Mouse (Mus musculus): ENCODE data around the gene Poglut1. TPM values are rescaled to one million over a fixed set of nuclear protein-coding genes. Genes with fewer than 3 reads are reported as not detected.

The Poglut1 gene
- polyA plus RNA-seq, 1 experiment: 27.8 TPM

DNA sequence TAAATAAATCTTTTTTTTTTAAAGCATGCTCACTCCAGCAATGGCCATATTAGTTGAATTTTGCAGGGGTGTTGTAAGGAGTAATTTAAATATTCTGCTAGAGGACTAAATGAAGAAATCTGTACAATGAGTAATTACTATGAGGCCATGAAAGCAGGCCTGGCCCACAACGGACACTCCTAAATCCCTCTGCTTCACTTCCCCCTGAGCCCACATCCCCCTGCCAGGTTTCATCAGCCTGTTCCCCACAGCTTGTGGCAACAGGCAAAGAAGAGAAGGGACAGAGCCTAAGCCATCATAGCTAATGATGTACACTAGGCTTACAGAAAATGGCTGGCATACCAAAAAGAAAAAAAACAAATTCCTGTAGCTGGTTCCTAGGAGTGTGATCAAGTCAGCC, 2.1 kb downstream of the Poglut1 start:
- peaks cover 7% of the 10 kb centered on the region; the same call in 1 of the 2 replicates for H3K4me1 ChIP-seq (ENCODE audit: control insufficient read depth, insufficient read depth, low read length)
- no peak for DNase-seq
- TF ChIP-seq CTCF (IDR thresholded peaks at IDR 0.05; ENCODE audit: insufficient read depth, low read length): no peak
- TF ChIP-seq POLR2A (IDR thresholded peaks at IDR 0.05; ENCODE audit: borderline replicate concordance, extremely low read depth, low read depth, low read length): no peak
- 92% methylated on average over 1 of the region's 1 CpGs for WGBS
- H3K4me3 ChIP-seq (replicated peaks; ENCODE audit: extremely low read depth, low read depth, low read length): no peak overlapping the region

DNA sequence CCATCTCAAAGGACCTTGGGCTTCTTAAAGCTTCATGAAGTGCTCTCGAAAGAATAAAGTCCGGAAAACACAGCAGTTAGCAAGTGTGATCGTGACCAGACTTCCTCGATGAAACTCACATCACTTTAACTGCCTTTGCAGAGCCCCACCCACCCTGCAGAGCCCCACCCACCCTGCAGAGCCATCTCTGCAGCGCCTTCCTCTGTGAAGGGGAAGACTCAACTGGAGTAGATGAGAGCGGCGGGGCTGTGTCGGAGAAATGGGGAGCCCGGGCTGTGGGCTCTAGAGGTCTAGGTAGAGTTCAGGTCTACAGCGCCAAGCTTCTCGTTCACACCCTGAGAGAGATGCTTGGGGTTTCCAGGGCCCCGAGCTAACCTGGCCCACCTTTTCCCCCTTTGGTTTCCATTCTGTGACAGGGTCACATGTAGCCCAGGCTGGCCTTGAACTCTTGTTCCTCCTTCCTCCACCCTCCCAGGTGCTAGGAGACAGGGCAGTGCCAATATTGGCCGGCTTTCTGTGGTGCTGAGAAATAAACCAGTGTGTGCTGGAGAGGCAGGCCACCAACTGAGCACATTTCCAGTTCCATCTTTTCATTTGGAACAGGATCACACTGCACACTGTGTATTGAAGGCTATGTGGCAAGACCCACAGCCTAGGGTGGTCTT, 11.2 kb downstream of the Poglut1 start:
- H3K4me1 ChIP-seq (ENCODE audit: control insufficient read depth, insufficient read depth, low read length): no peaks in the 10 kb centered on the region
- no peak for DNase-seq
- TF ChIP-seq CTCF (IDR thresholded peaks at IDR 0.05; ENCODE audit: insufficient read depth, low read length) (no peak), POLR2A (IDR thresholded peaks at IDR 0.05; ENCODE audit: borderline replicate concordance, extremely low read depth, low read depth, low read length) (no peak)
- H3K4me3 ChIP-seq (replicated peaks; ENCODE audit: extremely low read depth, low read depth, low read length): no peak overlapping the region
- WGBS: 78% methylated on average over 11 of the region's 13 CpGs

DNA sequence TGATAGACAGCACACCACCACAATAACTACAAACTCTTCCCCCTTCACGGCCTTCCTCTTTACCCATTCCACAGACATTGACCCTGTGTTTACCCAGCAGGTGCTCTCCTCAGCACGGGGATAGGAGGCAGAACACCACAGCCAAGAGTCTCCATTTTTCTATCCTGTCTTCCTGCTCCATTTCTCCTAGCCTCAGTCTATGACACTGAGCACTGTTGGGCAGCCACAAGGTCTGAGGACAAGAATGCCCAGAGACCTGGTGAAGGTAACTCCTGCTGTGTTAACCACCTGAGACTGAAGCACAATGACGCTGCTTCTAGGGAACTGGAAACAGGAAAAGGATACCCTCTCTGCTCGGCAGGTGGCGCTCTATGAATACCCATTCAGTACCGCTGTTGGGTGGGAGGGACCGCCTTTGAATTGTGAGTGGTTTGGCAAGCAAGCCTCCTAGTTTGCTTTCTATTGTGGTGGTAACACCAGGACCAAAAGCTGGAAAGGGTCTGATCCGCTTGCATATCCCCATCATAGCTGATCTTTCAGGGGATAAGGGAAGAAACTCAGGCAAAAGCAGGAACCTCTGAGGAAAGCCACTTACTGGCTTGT, 13.4 kb downstream of the Poglut1 start:
- 30% methylated on average over 8 of the region's 8 CpGs for WGBS
- TF ChIP-seq CTCF (IDR thresholded peaks at IDR 0.05; ENCODE audit: insufficient read depth, low read length) (peak; percentile 82), POLR2A (IDR thresholded peaks at IDR 0.05; ENCODE audit: borderline replicate concordance, extremely low read depth, low read depth, low read length) (no peak)
- Histone ChIP-seq H3K4me1 (ENCODE audit: control insufficient read depth, insufficient read depth, low read length) (no peaks in the 10 kb centered on the region), H3K4me3 (replicated peaks; ENCODE audit: extremely low read depth, low read depth, low read length) (no peak overlapping the region)
- peak; percentile 80 for DNase-seq

DNA sequence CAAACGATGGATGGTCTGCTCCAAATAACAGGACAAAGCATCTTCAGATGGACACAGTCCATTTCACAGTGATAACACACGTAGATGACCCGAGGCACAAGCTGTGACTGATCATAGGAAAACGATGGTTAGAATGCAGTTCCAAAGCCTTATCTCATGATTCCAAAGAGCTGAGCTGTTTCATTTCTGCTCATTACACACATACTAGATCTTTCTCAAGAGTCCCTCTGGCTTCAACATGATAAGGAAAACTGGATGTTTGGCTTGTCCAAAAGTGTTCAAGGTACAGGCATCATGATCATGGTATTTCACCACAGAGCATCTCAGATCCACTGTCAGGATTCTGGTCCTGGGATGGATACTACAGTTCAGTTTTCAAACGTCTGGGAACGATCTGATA, 23.8 kb downstream of the Poglut1 start:
- 82% methylated on average over 6 of the region's 6 CpGs for WGBS
- H3K4me1 ChIP-seq (ENCODE audit: control insufficient read depth, insufficient read depth, low read length): peaks cover 6% of the 10 kb centered on the region
- no peak for TF ChIP-seq POLR2A (IDR thresholded peaks at IDR 0.05; ENCODE audit: borderline replicate concordance, extremely low read depth, low read depth, low read length)
- TF ChIP-seq CTCF (IDR thresholded peaks at IDR 0.05; ENCODE audit: insufficient read depth, low read length): no peak
- no peak overlapping the region for H3K4me3 ChIP-seq (replicated peaks; ENCODE audit: extremely low read depth, low read depth, low read length)
- no peak for DNase-seq

DNA sequence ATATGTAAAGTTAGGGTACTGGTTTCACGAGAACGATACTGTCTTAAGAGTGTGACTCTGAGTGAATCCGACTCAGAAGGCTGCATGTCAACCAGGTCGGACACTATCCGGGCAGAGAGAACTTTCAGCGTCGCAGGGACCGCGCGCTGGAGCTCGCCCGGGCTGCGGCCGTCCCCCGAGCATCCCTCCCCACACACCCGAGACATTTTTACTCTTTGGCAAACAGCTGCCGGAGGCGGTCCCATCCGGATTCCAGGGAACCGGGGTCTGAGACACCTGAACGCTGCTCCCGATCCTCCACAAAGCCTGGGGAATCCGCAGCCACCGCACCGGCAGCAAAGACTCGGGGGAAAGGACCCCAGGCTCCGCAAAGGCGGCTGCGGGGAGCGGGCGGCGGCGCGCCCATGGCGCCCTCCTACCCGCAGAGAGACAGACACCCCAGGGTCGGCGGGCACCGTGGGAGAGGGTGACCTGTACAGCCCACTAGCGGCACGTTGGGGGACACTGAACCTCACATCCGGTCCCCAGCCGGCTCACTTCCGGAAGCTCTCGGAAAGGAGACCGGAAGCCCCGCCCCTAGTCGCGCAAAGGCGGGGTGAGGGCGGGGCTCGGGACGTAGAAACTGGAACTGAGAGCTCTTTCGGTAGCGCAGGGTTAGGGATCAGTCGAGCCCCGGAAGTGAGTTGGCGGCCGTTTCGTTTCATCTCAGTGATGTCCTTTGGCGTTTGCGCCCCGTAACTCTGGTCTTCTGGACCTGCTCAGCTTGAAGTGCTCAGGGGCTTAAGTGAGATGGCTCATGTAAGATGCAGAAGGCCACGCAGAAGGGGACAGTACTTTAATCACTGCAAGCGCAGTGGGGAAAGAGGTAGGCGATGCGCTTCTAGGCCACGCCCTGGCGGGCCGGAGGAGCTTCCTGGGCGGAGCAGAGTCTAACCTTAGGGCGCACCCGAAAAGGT, 27.7 kb downstream of the Poglut1 start, which contains the start of gene Timmdc1:
TSS of gene Timmdc1 (minus strand) at position 535 of the 956 bp plus-strand sequence.
- DNase-seq: peak; percentile 93
- Histone ChIP-seq H3K4me3 (replicated peaks; ENCODE audit: extremely low read depth, low read depth, low read length) (peak within 1 kb of the TSS; percentile 98), H3K4me1 (ENCODE audit: control insufficient read depth, insufficient read depth, low read length) (peaks cover 6% of the 10 kb centered on the region)
- no peak for TF ChIP-seq CTCF (IDR thresholded peaks at IDR 0.05; ENCODE audit: insufficient read depth, low read length)
- TF ChIP-seq POLR2A (IDR thresholded peaks at IDR 0.05; ENCODE audit: borderline replicate concordance, extremely low read depth, low read depth, low read length): peak; percentile 92; the same call in 1 of the 2 replicates
- WGBS: under 1% methylated on average over 73 of the region's 73 CpGs

DNA sequence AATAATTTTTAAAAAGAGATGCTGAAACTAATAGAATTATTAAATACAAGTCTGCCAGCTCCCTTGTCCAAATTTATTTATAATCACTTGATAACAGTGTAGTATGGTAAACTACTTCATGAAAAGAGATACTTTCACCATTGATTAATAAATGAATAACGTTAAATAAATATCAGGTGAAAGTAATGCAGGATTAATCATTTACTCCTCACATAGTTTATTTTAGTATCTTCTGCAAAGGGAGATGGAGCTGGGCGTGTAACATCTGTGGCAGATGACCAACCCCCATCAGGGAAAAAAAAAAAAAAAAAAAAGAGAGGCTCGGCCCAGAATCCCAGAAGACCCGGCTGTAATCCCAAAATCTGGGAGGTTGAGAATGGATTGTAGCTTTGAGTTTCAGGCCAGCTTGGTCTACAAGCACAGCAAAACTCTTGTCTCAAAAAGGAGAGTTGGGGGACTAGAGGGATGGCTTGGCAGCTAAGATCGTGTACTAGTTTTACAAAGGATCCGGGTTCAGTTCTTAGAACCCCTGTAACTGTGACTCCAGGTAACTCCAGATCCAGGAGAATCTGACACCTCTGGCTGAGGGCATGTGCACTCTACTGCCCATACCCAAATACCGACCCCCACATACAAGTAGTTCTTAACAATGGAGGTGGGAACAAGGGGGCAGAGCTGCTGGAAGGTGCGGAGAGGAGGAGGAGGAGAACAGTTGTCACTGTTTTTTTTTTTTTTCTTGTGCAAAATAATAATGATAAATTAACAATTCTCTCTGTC, 28.7 kb downstream of the Poglut1 start:
- Histone ChIP-seq H3K4me1 (ENCODE audit: control insufficient read depth, insufficient read depth, low read length) (peaks cover 6% of the 10 kb centered on the region), H3K4me3 (replicated peaks; ENCODE audit: extremely low read depth, low read depth, low read length) (no peak overlapping the region)
- 29% methylated on average over 8 of the region's 8 CpGs for WGBS
- no peak for TF ChIP-seq CTCF (IDR thresholded peaks at IDR 0.05; ENCODE audit: insufficient read depth, low read length)
- DNase-seq: no peak

DNA sequence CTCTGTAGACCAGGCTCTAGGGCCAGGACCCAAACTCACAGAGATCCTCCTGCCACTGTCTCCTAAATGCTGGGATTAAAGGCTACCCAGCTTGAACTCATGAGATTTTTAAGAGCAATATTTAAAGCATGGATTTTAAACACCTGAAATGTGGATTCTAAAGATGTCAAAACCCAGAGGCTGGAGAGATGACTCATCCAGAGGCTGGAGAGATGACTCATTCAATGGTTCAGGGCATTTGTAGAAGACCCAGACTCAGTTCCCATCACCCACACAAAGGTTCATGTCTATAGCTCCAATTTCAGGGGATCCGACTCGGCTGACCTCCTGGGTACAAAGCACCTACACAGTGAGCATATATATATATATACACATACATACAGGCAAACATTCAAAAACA, 30.9 kb downstream of the Poglut1 start:
- 96% methylated on average over 2 of the region's 2 CpGs for WGBS

DNA sequence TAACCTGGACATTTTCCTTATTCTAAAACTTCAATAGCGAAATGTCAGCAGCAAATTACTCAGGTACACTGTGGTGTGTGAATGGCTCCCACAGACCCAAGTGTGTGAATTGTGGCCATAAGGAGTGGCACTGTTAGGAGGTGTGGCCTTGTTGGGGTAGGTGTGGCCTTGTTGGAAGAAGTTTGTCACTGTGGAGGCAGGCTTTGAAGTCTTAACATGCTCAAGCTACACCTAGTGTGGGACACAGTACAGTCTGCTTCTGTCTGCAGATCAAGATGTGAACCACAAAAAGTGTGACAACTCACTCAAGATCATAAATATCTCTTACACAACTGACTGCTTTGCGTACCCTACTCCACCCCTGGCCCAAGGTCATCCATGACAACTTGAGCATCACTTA, 39.2 kb downstream of the Poglut1 start:
- Histone ChIP-seq H3K4me3 (replicated peaks; ENCODE audit: extremely low read depth, low read depth, low read length) (no peak overlapping the region), H3K4me1 (ENCODE audit: control insufficient read depth, insufficient read depth, low read length) (no peaks in the 10 kb centered on the region)
- WGBS: 88% methylated on average over 2 of the region's 2 CpGs
- no peak for TF ChIP-seq CTCF (IDR thresholded peaks at IDR 0.05; ENCODE audit: insufficient read depth, low read length)
- DNase-seq: no peak

More for the DNA sequence above, 30.9 kb downstream of the Poglut1 start:
- Histone ChIP-seq H3K4me3 (replicated peaks; ENCODE audit: extremely low read depth, low read depth, low read length) (no peak overlapping the region), H3K4me1 (ENCODE audit: control insufficient read depth, insufficient read depth, low read length) (peaks cover 6% of the 10 kb centered on the region)
- TF ChIP-seq CTCF (IDR thresholded peaks at IDR 0.05; ENCODE audit: insufficient read depth, low read length) (no peak), POLR2A (IDR thresholded peaks at IDR 0.05; ENCODE audit: borderline replicate concordance, extremely low read depth, low read depth, low read length) (no peak)
- DNase-seq: no peak
